20 mouse cellular contexts compared by ENCODE assay signal in the genomic region with DNA sequence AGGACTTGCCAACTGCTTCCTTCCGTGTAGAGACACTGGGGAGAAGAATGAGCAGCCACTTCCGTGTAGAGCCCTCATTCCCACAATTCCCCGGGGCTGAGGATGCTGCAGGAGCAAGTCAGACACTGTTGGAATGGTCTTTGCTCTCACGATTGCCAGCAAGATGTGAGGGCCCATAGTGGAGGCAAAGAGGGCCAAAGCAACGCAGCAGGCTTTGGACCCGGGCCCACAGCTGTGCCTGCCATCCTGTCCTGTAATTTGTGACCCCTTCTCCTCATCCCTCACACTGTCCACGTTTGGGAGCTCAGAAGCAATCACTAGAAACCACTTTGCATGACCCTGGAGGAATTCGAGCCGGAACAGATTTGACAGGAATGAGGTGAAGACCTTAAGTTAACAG. TPM values are rescaled to one million over a fixed set of nuclear protein-coding genes. Genes with fewer than 3 reads are reported as not detected.
"Had no signal": no experiment of that assay in that cellular context is flagged by ENCODE, and none has a peak within 500 bp of the region (broad histone marks: within the 10 kb centered on the region; RNA-seq: fewer than 3 reads in every experiment).

No protein-coding gene starts in this region.

- H3K4me2 ChIP-seq: liver, embryonic 11.5 days; liver, embryonic 13.5 days; liver, embryonic 15.5 days; midbrain, embryonic 12.5 days; midbrain, embryonic 15.5 days; neural tube, embryonic 12.5 days; stomach, embryonic 15.5 days had no signal

- H3K36me3 ChIP-seq: liver, embryonic 13.5 days; liver, embryonic 15.5 days; midbrain, embryonic 12.5 days; midbrain, embryonic 15.5 days; stomach, embryonic 15.5 days had no signal

- H3K9ac ChIP-seq: liver, embryonic 13.5 days; liver, embryonic 15.5 days; liver, postnatal 0 days; midbrain, embryonic 12.5 days; midbrain, embryonic 15.5 days; neural tube, embryonic 12.5 days; stomach, embryonic 15.5 days had no signal

- H3K27me3 ChIP-seq: liver, embryonic 13.5 days; liver, embryonic 15.5 days; midbrain, embryonic 15.5 days; neural tube, embryonic 12.5 days; stomach, embryonic 15.5 days had no signal

- H3K4me1 ChIP-seq: liver, embryonic 13.5 days; liver, embryonic 15.5 days; megakaryocyte, embryonic 14.5 days; midbrain, embryonic 12.5 days; stomach, embryonic 15.5 days had no signal

- DNase-seq: liver, embryonic 13.5 days; liver, postnatal 0 days; lung, postnatal 36 days; right cerebral cortex, postnatal 14 days; thymus, adult 2 months; thymus, postnatal 25 days; thymus, postnatal 4 days had no signal

- ATAC-seq: liver, postnatal 0 days; lung, postnatal 0 days; midbrain, embryonic 15.5 days had no signal

- H3K9me3 ChIP-seq: liver, embryonic 13.5 days; liver, embryonic 15.5 days; megakaryocyte, embryonic 14.5 days; midbrain, embryonic 12.5 days; midbrain, embryonic 15.5 days; neural tube, embryonic 12.5 days; stomach, embryonic 15.5 days had no signal

- H3K27ac ChIP-seq: liver, embryonic 13.5 days; liver, embryonic 15.5 days; macrophage; midbrain, embryonic 12.5 days; midbrain, embryonic 15.5 days; neural tube, embryonic 12.5 days; stomach, embryonic 15.5 days; stomach, postnatal 0 days had no signal

- H3K4me3 ChIP-seq: liver, embryonic 13.5 days; liver, embryonic 15.5 days; megakaryocyte, embryonic 14.5 days; midbrain, embryonic 12.5 days; midbrain, embryonic 15.5 days; neural tube, embryonic 12.5 days; stomach, embryonic 15.5 days had no signal

RNA-seq across cellular contexts. Expression of gene Tmem132e, which starts 59.8 kb away (rescaled TPM):
- total RNA-seq: megakaryocyte progenitor cell, adult 5-6 weeks; monocyte, adult 5-6 weeks; neutrophil, adult 5-6 weeks had no signal
- polyA plus RNA-seq: lung, postnatal 0 days; macrophage had no signal
